Mouse (Mus musculus): Measurements from ENCODE around the gene Padi4. TPM values are rescaled to one million over a fixed set of nuclear protein-coding genes. Genes with fewer than 3 reads are reported as not detected.

Gene Padi4
- polyA plus RNA-seq, 1 experiment, result 1.4 TPM

- peaks cover 17% of the 10 kb centered on the region for H3K27me3 ChIP-seq (ENCODE audit: control insufficient read depth, insufficient read depth, insufficient read length)
- H3K4me2 ChIP-seq (ENCODE audit: low read depth), result no peak within 1 kb of the TSS
- H3K36me3 ChIP-seq (ENCODE audit: control insufficient read depth, insufficient read depth), result no peaks in the 10 kb centered on the region
- H3K79me2 ChIP-seq (ENCODE audit: control insufficient read depth, insufficient read depth), result no peaks in the 10 kb centered on the region
- TF ChIP-seq TCF12 (IDR thresholded peaks at IDR 0.05; ENCODE audit: insufficient read depth, poor library complexity, severe bottlenecking) (no peak), SRF (IDR thresholded peaks at IDR 0.05; ENCODE audit: control insufficient read depth, insufficient read length, low read depth) (no peak), USF1 (IDR thresholded peaks at IDR 0.05; ENCODE audit: low read depth) (no peak), MYOD1 (IDR thresholded peaks at IDR 0.05; ENCODE audit: control insufficient read depth in 1 of 3, insufficient read length in 2 of 3, low read depth in 2 of 3) (no peak)
- no peak within 1 kb of the TSS for H3ac ChIP-seq (ENCODE audit: control insufficient read depth, insufficient read length)
- no peak within 1 kb of the TSS for H3K4me3 ChIP-seq
Measured at GRCm38 (mm10) chr4:140742543-140742942, 31.5 kb downstream of the Padi4 start, which contains the start of gene Padi6. Gene Padi6, minus strand, starts transcription at chr4:140742643.

DNA sequence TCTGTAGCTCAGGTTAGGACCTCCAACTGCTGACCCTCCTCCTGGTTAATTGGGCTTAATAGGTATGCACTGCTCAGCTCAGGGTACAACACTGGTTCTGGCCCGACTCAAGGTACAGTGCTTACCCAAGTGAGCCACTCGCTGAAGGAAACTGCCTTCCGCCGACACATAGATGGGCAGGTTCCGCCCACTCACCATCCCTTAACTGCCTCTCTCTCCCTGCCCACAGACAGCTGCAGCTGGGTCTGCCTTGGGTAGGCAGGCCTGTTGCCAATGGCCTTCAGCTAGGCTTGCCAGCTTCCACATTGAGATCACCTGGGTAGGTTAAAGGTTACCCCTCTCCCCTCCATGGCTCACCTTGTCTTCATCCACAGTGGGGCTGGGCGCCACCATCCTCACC, 32.6 kb downstream of the Padi4 start:
- Histone ChIP-seq H3K4me3 (no peak overlapping the region), H3K4me2 (ENCODE audit: low read depth) (no peak overlapping the region), H3ac (ENCODE audit: control insufficient read depth, insufficient read length) (no peak overlapping the region), H3K27me3 (ENCODE audit: control insufficient read depth, insufficient read depth, insufficient read length) (peaks cover 17% of the 10 kb centered on the region), H3K36me3 (ENCODE audit: control insufficient read depth, insufficient read depth) (no peaks in the 10 kb centered on the region), H3K79me2 (ENCODE audit: control insufficient read depth, insufficient read depth) (no peaks in the 10 kb centered on the region)
- TF ChIP-seq CEBPB (IDR thresholded peaks at IDR 0.05; ENCODE audit: insufficient read depth, poor library complexity, severe bottlenecking) (no peak), POLR2A (IDR thresholded peaks at IDR 0.05; ENCODE audit: insufficient read length, low read depth) (no peak), MYOG (IDR thresholded peaks at IDR 0.05; ENCODE audit: control insufficient read depth in 1 of 3, insufficient read depth in 1 of 3, insufficient read length in 2 of 3, low read depth in 2 of 3) (peak; percentile 53 to 94 (median 92)), MYOD1 (IDR thresholded peaks at IDR 0.05; ENCODE audit: control insufficient read depth in 1 of 3, insufficient read length in 2 of 3, low read depth in 2 of 3) (peak in 2 of 3 experiments; percentile 83 to 94), POLR2AphosphoS2 (IDR thresholded peaks at IDR 0.05; ENCODE audit: insufficient read length, low read depth) (no peak), TCF3 (IDR thresholded peaks at IDR 0.05; ENCODE audit: insufficient read length, low read depth) (no peak), REST (IDR thresholded peaks at IDR 0.05; ENCODE audit: insufficient read depth, insufficient read length) (no peak), SRF (IDR thresholded peaks at IDR 0.05; ENCODE audit: control insufficient read depth, insufficient read length, low read depth) (peak; percentile 32), MAX (IDR thresholded peaks at IDR 0.05; ENCODE audit: low read depth) (no peak), TCF12 (IDR thresholded peaks at IDR 0.05; ENCODE audit: insufficient read depth, poor library complexity, severe bottlenecking) (no peak), USF1 (IDR thresholded peaks at IDR 0.05; ENCODE audit: low read depth) (no peak), E2F4 (IDR thresholded peaks at IDR 0.05; ENCODE audit: insufficient read depth) (no peak)

GRCm38 (mm10) chr4:140740655-140741054, 33.4 kb downstream of the Padi4 start:
- Histone ChIP-seq H3K79me2 (ENCODE audit: control insufficient read depth, insufficient read depth) (no peaks in the 10 kb centered on the region), H3K27me3 (ENCODE audit: control insufficient read depth, insufficient read depth, insufficient read length) (peaks cover 18% of the 10 kb centered on the region), H3ac (ENCODE audit: control insufficient read depth, insufficient read length) (no peak overlapping the region), H3K4me2 (ENCODE audit: low read depth) (no peak overlapping the region), H3K36me3 (ENCODE audit: control insufficient read depth, insufficient read depth) (no peaks in the 10 kb centered on the region), H3K4me3 (no peak overlapping the region)
- TF ChIP-seq E2F4 (IDR thresholded peaks at IDR 0.05; ENCODE audit: insufficient read depth) (no peak), MYOG (IDR thresholded peaks at IDR 0.05; ENCODE audit: control insufficient read depth in 1 of 3, insufficient read depth in 1 of 3, insufficient read length in 2 of 3, low read depth in 2 of 3) (no peak), SRF (IDR thresholded peaks at IDR 0.05; ENCODE audit: control insufficient read depth, insufficient read length, low read depth) (no peak), MAX (IDR thresholded peaks at IDR 0.05; ENCODE audit: low read depth) (no peak), USF1 (IDR thresholded peaks at IDR 0.05; ENCODE audit: low read depth) (no peak), TCF3 (IDR thresholded peaks at IDR 0.05; ENCODE audit: insufficient read length, low read depth) (no peak), CEBPB (IDR thresholded peaks at IDR 0.05; ENCODE audit: insufficient read depth, poor library complexity, severe bottlenecking) (no peak), REST (IDR thresholded peaks at IDR 0.05; ENCODE audit: insufficient read depth, insufficient read length) (no peak), TCF12 (IDR thresholded peaks at IDR 0.05; ENCODE audit: insufficient read depth, poor library complexity, severe bottlenecking) (no peak), POLR2AphosphoS2 (IDR thresholded peaks at IDR 0.05; ENCODE audit: insufficient read length, low read depth) (no peak), POLR2A (IDR thresholded peaks at IDR 0.05; ENCODE audit: insufficient read length, low read depth) (no peak), MYOD1 (IDR thresholded peaks at IDR 0.05; ENCODE audit: control insufficient read depth in 1 of 3, insufficient read length in 2 of 3, low read depth in 2 of 3) (no peak)

DNA sequence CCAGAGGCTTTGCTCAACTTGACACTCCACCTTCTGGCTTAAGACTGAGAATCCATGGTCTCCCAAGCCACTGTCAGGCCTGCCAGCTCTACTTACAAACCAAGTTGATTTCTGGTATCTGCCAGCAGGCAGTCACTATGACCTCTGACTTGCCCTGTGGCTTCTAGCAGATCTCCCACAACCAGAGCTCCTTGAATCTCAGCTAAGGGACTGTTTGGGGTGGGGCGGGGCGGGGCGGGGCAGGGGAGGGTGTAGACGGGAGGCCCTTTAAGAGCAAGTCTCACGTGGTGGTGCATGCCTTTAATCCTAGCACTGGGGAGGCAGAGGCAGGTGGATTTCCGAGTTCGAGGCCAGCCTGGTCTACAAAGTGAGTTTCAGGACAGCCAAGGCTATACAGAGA, 41.2 kb downstream of the Padi4 start:
- TF ChIP-seq POLR2A (IDR thresholded peaks at IDR 0.05; ENCODE audit: insufficient read length, low read depth), result no peak
- no peak for TF ChIP-seq MYOD1 (IDR thresholded peaks at IDR 0.05; ENCODE audit: control insufficient read depth in 1 of 3, insufficient read length in 2 of 3, low read depth in 2 of 3)
- TF ChIP-seq CEBPB (IDR thresholded peaks at IDR 0.05; ENCODE audit: insufficient read depth, poor library complexity, severe bottlenecking), result no peak
- Histone ChIP-seq H3K4me2 (ENCODE audit: low read depth) (no peak overlapping the region), H3ac (ENCODE audit: control insufficient read depth, insufficient read length) (no peak overlapping the region)

DNA sequence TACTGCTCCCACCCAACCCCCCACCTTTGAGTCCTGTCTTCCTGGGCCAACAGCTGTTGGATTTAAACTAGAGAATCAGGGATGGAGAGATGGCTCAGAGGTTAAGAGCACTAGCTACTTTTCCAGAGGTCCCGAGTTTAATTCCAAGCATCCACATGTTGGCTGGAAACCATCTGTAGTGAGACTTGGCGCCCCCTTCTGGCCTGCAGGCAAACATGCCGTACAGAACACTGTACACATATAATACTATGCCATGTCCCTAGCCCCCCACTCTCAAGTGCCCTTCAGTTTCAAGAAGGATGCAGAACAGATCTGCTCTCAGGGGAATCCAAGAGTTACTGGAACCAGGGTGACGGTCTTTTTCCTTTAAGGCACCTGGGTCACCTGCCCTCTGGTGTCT, 42.4 kb downstream of the Padi4 start:
- no peak overlapping the region for H3K4me2 ChIP-seq (ENCODE audit: low read depth)
- TF ChIP-seq POLR2AphosphoS2 (IDR thresholded peaks at IDR 0.05; ENCODE audit: insufficient read length, low read depth) (no peak), TCF12 (IDR thresholded peaks at IDR 0.05; ENCODE audit: insufficient read depth, poor library complexity, severe bottlenecking) (no peak), TCF3 (IDR thresholded peaks at IDR 0.05; ENCODE audit: insufficient read length, low read depth) (no peak), REST (IDR thresholded peaks at IDR 0.05; ENCODE audit: insufficient read depth, insufficient read length) (no peak), SRF (IDR thresholded peaks at IDR 0.05; ENCODE audit: control insufficient read depth, insufficient read length, low read depth) (no peak), E2F4 (IDR thresholded peaks at IDR 0.05; ENCODE audit: insufficient read depth) (no peak), MAX (IDR thresholded peaks at IDR 0.05; ENCODE audit: low read depth) (no peak), POLR2A (IDR thresholded peaks at IDR 0.05; ENCODE audit: insufficient read length, low read depth) (no peak), CEBPB (IDR thresholded peaks at IDR 0.05; ENCODE audit: insufficient read depth, poor library complexity, severe bottlenecking) (no peak), USF1 (IDR thresholded peaks at IDR 0.05; ENCODE audit: low read depth) (no peak)
- peaks cover 23% of the 10 kb centered on the region for H3K27me3 ChIP-seq (ENCODE audit: control insufficient read depth, insufficient read depth, insufficient read length)

More for the DNA sequence above, 41.2 kb downstream of the Padi4 start:
- Histone ChIP-seq H3K36me3 (ENCODE audit: control insufficient read depth, insufficient read depth) (no peaks in the 10 kb centered on the region), H3K27me3 (ENCODE audit: control insufficient read depth, insufficient read depth, insufficient read length) (peaks cover 23% of the 10 kb centered on the region), H3K79me2 (ENCODE audit: control insufficient read depth, insufficient read depth) (no peaks in the 10 kb centered on the region), H3K4me3 (no peak overlapping the region)

More for the DNA sequence above, 42.4 kb downstream of the Padi4 start:
- Histone ChIP-seq H3K4me3 (no peak overlapping the region), H3ac (ENCODE audit: control insufficient read depth, insufficient read length) (no peak overlapping the region), H3K36me3 (ENCODE audit: control insufficient read depth, insufficient read depth) (no peaks in the 10 kb centered on the region), H3K79me2 (ENCODE audit: control insufficient read depth, insufficient read depth) (no peaks in the 10 kb centered on the region)

Measured in myocyte (in vitro differentiated cells).